Mouse (Mus musculus): ENCODE measurements around the gene Krtap2-4. TPM values are rescaled to one million over a fixed set of nuclear protein-coding genes. Genes with fewer than 3 reads are reported as not detected.
"Not testable (repeated sequence)": the region's sequence is repeated elsewhere in the genome, so short reads cannot be mapped to it uniquely, and the experiment has no call there.

Gene Krtap2-4
- not detected in 2 replicates for total RNA-seq (2017)

- no peak for ATAC-seq (ENCODE audit: extremely low read depth, insufficient number of reproducible peaks, low FRiP score, poor library complexity, severe bottlenecking)
These were observed at the start of gene Krtap2-4 for GRCm38 (mm10) chr11:99614796-99615363. TSS of gene Krtap2-4 (minus strand) at chr11:99614846.

DNA sequence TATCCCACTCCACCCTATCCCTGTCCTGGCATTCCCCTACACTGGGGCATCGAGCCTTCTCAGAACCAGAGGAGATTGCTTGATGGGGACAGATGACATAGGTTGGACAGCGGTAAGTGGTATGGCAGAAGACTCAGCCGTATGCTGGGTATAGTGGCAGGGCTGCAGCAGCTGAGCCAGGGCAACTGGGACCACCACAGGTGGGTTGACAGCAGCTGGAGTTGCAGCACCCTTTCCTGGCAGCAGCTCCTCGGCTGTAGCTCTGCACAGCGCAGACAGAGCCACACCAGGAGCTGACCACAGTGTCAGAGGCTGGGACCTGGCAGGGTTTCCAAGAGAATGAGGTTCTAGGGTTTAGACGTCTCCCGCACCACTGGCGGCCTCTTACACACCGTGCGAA, 48.2 kb upstream of the Krtap2-4 start:
- ATAC-seq (ENCODE audit: extremely low read depth, insufficient number of reproducible peaks, low FRiP score, poor library complexity, severe bottlenecking), result no peak

DNA sequence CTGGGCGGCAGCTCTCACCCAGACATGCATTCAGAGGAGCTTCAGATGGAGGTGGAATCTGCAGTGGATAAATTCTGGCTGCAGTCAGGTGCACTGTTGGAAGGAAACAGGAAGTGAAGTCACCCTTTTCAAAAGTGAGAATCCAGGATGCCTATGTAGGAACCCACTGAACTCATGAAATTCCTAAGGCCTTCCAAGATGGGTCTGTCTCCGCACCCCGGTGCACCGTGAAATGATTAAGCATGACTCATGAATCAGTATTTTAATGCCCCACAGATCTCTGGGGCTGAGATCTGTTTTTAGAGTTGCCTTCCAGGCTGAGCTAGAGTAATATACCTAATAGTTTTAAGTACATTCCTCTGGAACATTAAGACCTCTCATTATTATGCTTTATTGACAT, 44.6 kb upstream of the Krtap2-4 start:
- no peak for ATAC-seq (ENCODE audit: extremely low read depth, insufficient number of reproducible peaks, low FRiP score, poor library complexity, severe bottlenecking)

DNA sequence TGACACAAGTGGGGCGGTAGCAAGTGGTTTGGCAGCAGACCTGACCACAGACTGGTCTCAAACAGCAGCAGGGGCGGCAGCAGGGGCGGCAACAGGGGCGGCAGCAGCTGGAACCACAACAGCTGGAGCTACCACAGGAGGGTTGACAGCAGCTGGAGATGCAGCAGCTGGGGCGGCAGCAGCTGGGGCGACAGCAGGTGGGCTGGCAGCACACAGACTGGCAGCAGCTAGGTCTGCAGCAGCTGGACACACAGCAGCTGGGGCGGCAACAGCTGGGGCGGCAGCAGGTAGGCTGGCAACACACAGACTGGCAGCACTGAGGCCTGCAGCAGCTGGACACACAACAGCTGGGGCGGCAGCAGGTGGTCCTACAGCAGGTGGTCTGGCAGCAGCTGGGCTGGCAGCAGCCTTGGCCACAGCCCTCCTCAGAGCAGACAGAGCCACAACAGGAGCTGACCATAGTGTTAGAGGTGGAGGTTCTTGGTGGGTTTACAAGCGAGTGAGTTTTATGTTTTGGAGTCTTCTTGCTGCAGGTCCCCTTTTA, 43.9 kb upstream of the Krtap2-4 start, which contains the start of gene Gm11563:
Gene Gm11563, minus strand, starts transcription at position 494 of the 544 bp plus-strand sequence.
- ATAC-seq (ENCODE audit: extremely low read depth, insufficient number of reproducible peaks, low FRiP score, poor library complexity, severe bottlenecking), result not testable (repeated sequence)

GRCm38 (mm10) chr11:99657051-99657450, 42.4 kb upstream of the Krtap2-4 start:
- no peak for ATAC-seq (ENCODE audit: extremely low read depth, insufficient number of reproducible peaks, low FRiP score, poor library complexity, severe bottlenecking)

GRCm38 (mm10) chr11:99650136-99650535, 35.5 kb upstream of the Krtap2-4 start, which contains the start of gene Gm11555:
TSS of gene Gm11555 (minus strand) at chr11:99650236.
- no peak for ATAC-seq (ENCODE audit: extremely low read depth, insufficient number of reproducible peaks, low FRiP score, poor library complexity, severe bottlenecking)

DNA sequence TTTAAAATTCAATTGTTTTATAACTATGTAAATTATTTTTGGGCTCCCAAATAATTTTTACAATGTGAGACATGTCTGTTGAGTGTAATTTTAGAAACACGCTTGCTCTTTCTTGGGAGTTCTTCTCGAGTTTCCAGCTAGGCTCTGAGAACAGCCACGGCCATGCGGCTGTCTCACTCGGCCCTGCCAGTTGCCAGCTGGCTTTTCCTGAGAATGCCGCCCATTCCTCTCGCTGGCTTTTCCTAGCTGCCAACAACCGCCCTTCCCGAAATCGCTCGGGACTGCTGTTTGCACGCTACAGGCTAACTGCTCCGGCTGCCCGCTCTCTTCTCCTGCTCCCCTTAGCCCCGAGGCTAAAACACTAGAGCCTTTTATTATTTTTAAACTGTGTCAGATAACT, 31.8 kb upstream of the Krtap2-4 start:
- no peak for ATAC-seq (ENCODE audit: extremely low read depth, insufficient number of reproducible peaks, low FRiP score, poor library complexity, severe bottlenecking)

GRCm38 (mm10) chr11:99644351-99644750, 29.7 kb upstream of the Krtap2-4 start:
- no peak for ATAC-seq (ENCODE audit: extremely low read depth, insufficient number of reproducible peaks, low FRiP score, poor library complexity, severe bottlenecking)

DNA sequence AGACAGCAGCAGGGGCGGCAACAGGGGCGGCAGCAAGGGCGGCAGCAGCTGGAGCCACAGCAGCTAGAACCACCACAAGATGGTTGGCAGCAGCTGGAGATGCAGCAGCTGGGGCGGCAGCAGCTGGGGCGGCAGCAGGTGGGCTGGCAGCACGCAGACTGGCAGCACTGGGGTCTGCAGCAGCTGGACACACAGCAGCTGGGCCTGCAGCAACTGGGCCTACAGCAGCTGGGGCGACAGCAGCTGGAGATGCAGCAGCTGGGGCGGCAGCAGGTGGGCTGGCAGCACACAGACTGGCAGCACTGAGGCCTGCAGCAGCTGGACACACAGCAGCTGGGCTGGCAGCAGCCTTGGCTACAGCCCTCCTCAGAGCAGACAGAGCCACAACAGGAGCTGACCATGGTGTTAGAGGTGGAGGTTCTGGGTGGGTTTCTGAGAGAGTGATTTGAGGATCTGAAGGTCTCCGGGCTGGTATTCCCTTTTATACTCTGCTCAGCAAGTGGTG, 29.0 kb upstream of the Krtap2-4 start, which contains the start of gene Krtap4-7:
Gene Krtap4-7, minus strand, starts transcription at position 455 of the 505 bp plus-strand sequence.
- not testable (repeated sequence) for ATAC-seq (ENCODE audit: extremely low read depth, insufficient number of reproducible peaks, low FRiP score, poor library complexity, severe bottlenecking)

DNA sequence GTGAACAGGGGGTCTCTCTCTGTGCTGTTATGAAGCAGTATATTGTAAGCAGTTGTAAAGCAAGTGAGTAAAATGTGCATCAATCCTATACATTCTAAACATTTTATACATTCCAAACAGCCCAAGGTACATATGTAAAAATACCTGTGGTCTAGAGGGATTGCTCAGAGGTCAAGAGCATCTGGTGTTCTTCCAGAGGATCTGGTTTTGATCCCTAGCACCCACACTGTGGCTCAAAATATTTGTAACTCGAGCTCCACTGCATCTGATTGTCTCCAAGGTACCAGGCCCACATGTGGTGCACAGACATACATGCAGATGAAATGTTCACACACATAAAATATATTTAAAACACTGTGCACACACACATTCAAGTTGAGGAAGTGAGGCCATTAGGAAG, 26.3 kb upstream of the Krtap2-4 start:
- no peak for ATAC-seq (ENCODE audit: extremely low read depth, insufficient number of reproducible peaks, low FRiP score, poor library complexity, severe bottlenecking)

DNA sequence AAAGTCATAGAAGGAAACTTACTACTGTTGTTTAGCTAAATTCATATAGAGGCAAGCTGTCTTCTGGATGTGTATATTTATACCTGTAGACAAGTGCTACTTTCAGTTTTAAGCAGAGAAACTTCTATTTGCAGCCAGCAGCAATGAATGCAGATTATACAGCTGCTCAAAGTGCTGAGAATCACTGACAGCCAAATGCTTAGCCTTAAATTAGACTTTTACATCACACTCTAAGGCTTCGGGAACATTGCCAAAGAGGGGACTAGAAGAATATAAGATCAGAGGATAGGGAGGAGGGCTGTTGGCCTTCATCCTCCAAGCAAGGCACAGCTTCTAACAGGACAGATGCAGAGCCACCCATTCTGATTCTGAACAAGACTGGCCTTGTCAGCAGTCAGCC, 22.4 kb upstream of the Krtap2-4 start:
- no peak for ATAC-seq (ENCODE audit: extremely low read depth, insufficient number of reproducible peaks, low FRiP score, poor library complexity, severe bottlenecking)

- ATAC-seq (ENCODE audit: extremely low read depth, insufficient number of reproducible peaks, low FRiP score, poor library complexity, severe bottlenecking), result no peak
These were observed 20.0 kb upstream of the Krtap2-4 start, which contains the start of gene Krtap4-2 for GRCm38 (mm10) chr11:99634653-99635134. TSS of gene Krtap4-2 (minus strand) at chr11:99635084.

DNA sequence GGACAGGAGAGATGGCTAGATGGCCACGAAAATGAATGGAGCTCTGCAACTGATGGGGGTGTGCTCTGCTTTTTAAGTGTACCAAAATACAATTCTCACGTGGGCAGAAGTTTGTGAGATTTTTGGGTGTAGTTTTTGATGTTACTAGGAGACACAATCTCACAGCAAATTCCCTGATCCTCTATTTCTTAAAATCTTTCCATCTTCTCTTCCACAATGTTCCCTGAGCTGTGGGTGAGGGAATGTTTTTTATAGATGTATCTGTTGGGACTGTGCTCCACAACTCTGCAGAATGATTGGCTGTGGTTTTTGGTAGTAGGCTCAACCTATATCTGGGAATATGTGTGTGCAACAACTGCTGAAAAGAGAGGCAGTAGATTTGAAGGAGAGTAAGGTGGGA, 18.6 kb upstream of the Krtap2-4 start:
- ATAC-seq (ENCODE audit: extremely low read depth, insufficient number of reproducible peaks, low FRiP score, poor library complexity, severe bottlenecking), result no peak

DNA sequence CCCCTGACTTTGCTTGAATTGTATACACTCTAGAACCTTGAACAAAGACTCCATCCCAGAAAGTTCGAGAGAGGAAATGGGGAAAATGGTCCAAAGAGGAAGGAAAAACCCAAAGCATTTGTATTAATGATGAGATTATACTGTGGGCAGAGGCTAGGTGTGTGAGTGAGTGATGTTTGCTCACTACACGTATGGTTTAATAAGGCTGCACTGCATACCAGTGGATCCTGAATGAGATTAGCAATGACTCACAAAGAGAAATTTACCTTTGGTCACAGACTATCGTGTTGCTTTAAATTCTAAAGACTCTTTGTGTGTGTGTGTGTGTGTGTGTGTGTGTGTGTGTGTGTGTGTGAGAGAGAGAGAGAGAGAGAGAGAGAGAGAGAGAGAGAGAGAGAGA, 16.2 kb upstream of the Krtap2-4 start:
- ATAC-seq (ENCODE audit: extremely low read depth, insufficient number of reproducible peaks, low FRiP score, poor library complexity, severe bottlenecking), result no peak

DNA sequence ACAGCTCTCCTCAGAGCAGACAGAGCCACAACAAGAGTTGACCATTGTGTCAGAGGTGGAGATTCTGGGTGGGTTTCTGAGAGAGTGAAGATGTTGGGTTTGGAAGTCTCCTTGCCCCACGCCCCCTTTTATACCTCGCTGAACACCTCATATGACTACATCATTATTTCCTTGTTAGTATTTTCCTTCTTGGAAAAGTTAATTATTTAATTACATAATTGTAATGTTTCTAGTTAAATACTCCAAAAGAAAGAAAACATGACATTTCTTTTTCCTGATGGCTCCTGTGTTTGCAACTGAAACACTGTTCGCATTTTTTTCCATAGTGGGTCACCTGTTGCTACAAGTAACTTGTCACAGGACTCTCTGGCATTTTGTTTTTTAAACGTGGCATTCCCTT, 13.5 kb upstream of the Krtap2-4 start, which contains the start of gene Krtap4-1:
Gene Krtap4-1, minus strand, starts transcription at position 101 of the 400 bp plus-strand sequence.
- ATAC-seq (ENCODE audit: extremely low read depth, insufficient number of reproducible peaks, low FRiP score, poor library complexity, severe bottlenecking), result no peak

- no peak for ATAC-seq (ENCODE audit: extremely low read depth, insufficient number of reproducible peaks, low FRiP score, poor library complexity, severe bottlenecking)
These were observed 5.7 kb upstream of the Krtap2-4 start, which contains the start of gene Gm11562 for GRCm38 (mm10) chr11:99620335-99620734. TSS of gene Gm11562 (minus strand) at chr11:99620435.

- ATAC-seq (ENCODE audit: extremely low read depth, insufficient number of reproducible peaks, low FRiP score, poor library complexity, severe bottlenecking), result not testable (repeated sequence)
These were observed 4.6 kb downstream of the Krtap2-4 start, which contains the start of gene Gm11937 for GRCm38 (mm10) chr11:99610089-99610488. TSS of gene Gm11937 (minus strand) at chr11:99610189.

DNA sequence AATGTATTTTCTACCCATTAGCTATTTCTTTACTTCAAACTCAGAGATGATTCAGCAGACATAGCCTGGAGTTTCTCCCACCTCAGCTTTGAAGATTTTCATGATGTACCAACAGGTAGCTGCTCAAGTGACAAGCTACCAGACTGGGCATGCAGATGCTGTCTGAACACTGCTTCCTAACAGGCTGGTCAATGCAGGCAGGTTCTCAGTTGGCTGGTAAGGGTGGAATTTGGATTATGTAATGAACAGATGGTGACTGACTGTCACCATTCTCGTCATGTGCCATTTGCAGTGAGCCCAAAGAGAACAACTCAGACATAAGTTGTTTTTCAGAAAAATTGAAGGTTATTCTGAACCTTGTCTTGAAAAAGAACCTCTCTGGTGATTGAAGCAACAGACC, 5.5 kb downstream of the Krtap2-4 start:
- ATAC-seq (ENCODE audit: extremely low read depth, insufficient number of reproducible peaks, low FRiP score, poor library complexity, severe bottlenecking), result no peak

GRCm38 (mm10) chr11:99603208-99603607, 11.4 kb downstream of the Krtap2-4 start, which contains the start of gene Gm11938:
TSS of gene Gm11938 (minus strand) at chr11:99603308.
- ATAC-seq (ENCODE audit: extremely low read depth, insufficient number of reproducible peaks, low FRiP score, poor library complexity, severe bottlenecking), result not testable (repeated sequence)

DNA sequence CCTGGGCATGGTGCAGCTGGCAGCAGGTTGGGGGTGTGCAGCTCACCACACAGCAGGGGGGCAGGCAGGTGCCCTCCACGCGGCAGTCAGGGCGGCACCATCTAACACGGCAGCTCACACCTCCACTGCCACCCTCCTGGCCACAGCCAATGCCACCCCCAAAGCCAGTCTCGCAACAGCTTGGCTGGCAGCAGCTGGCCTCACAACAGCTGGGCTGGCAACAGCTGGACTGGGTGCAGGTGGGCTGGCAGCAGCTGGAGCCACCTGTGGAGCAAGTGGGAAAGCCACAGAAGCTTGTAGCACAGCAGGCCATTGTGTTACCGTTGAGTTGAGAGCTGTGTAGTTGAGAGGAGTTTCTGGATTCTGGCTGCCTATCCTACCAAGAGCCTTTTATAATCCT, 16.9 kb downstream of the Krtap2-4 start, which contains the start of gene Krtap9-3:
Gene Krtap9-3, minus strand, starts transcription at position 364 of the 400 bp plus-strand sequence.
- not testable (repeated sequence) for ATAC-seq (ENCODE audit: extremely low read depth, insufficient number of reproducible peaks, low FRiP score, poor library complexity, severe bottlenecking)

Measured in neutrophil, adult 5-6 weeks (primary cell).